Mouse (Mus musculus) kidney, adult 2 months (tissue): ENCODE measurements around the gene Wdr47.

Experiments used
- CTCF ChIP-seq: fragments of 200-500 bp; conservative IDR thresholded peaks from 2 replicates; pipeline ENCODE4 v1.5.1; 2011; ENCODE audit warnings: low read depth, mild to moderate bottlenecking, control low read depth, low read length, moderate library complexity, mixed read lengths; ENCODE audit not compliant: insufficient read depth, insufficient read length
- POLR2A ChIP-seq: fragments of 200-500 bp; IDR thresholded peaks from one replicate; pipeline ENCODE4 v1.6.1; 2011; ENCODE audit warnings: low read depth, low read length, control low read depth

GRCm38 (mm10) chr3:108570813-108571212 lies 20.3 kb upstream of the Wdr47 start:
- TF ChIP-seq POLR2A (no peak), CTCF (no peak)
